Mouse (Mus musculus) embryonic facial prominence, embryonic 14.5 days (tissue): ENCODE data around the gene Swap70. TPM values are rescaled to one million over a fixed set of nuclear protein-coding genes. Genes with fewer than 3 reads are reported as not detected.
"Not testable (repeated sequence)": the region's sequence is repeated elsewhere in the genome, so short reads cannot be mapped to it uniquely, and the experiment has no call there.

Experiments
- ATAC-seq: fragments of 200-750 bp; cut with Nextera tagmentation; 2 replicates; pipeline ENCODE4 v1.8.0; 2017; ENCODE audit warnings: low read depth, moderate number of reproducible peaks, moderate TSS enrichment
- DNase-seq: peaks from one replicate; pipeline ENCODE4 v3.0.0-alpha.2; 2015; ENCODE audit warnings: low spot score
- H3K27ac ChIP-seq: fragments of 300-500 bp; sonication (generic); replicated peaks from 2 replicates; pipeline ENCODE4 v1.5.1; 2014; ENCODE audit warnings: low read depth, mild to moderate bottlenecking, low read length, moderate library complexity
- H3K27me3 ChIP-seq: fragments of 300-500 bp; sonication (generic); replicated peaks from 2 replicates; pipeline ENCODE4 v1.6.1; 2014; ENCODE audit warnings: low read length; ENCODE audit not compliant: control insufficient read depth, insufficient read depth
- H3K36me3 ChIP-seq: fragments of 300-500 bp; sonication (generic); 2 replicates; pipeline ENCODE4 v1.6.1; 2014; ENCODE audit warnings: low read length, mixed read lengths; ENCODE audit not compliant: control insufficient read depth, insufficient read depth
- H3K4me1 ChIP-seq: fragments of 300-500 bp; sonication (generic); 2 replicates; pipeline ENCODE4 v1.6.1; 2014; ENCODE audit warnings: antibody characterized with exemption, low read length; ENCODE audit not compliant: control insufficient read depth, insufficient read depth
- H3K4me2 ChIP-seq: fragments of 300-500 bp; sonication (generic); 2 replicates; pipeline ENCODE4 v1.6.1; 2014; ENCODE audit warnings: low read depth, mild to moderate bottlenecking, low read length, moderate library complexity, mixed read lengths
- H3K4me3 ChIP-seq: fragments of 300-500 bp; sonication (generic); 2 replicates; pipeline ENCODE4 v1.5.1; 2014; ENCODE audit warnings: low read depth, mild to moderate bottlenecking, low read length
- H3K9ac ChIP-seq: fragments of 300-500 bp; sonication (generic); 2 replicates; pipeline ENCODE4 v1.6.1; 2014; ENCODE audit warnings: low read depth, mild to moderate bottlenecking, low read length, moderate library complexity, mixed read lengths
- H3K9me3 ChIP-seq: fragments of 300-500 bp; sonication (generic); 2 replicates; pipeline ENCODE4 v1.6.1; 2016; ENCODE audit warnings: low read length; ENCODE audit not compliant: control insufficient read depth
- WGBS: fragments of 180-500 bp; shearing (Covaris S2); extraction: QIAGEN DNeasy Blood & Tissue Kit; methylation state at CpG from one replicate; pipeline ENCODE4 v1.1.7; 2014; 5-methylcytosine and 5-hydroxymethylcytosine counted together
- polyA plus RNA-seq: library from polyadenylated mRNA; unstranded; fragments of >200 nt; fragmentation: Nextera tagmentation; extraction: Ambion mirVana; gene quantifications from 2 replicates; pipeline ENCODE4 v1.2.1, GENCODE M21; 2014

Swap70 gene
- polyA plus RNA-seq, 1 experiment from 2014 or later, result 29.2 TPM

DNA sequence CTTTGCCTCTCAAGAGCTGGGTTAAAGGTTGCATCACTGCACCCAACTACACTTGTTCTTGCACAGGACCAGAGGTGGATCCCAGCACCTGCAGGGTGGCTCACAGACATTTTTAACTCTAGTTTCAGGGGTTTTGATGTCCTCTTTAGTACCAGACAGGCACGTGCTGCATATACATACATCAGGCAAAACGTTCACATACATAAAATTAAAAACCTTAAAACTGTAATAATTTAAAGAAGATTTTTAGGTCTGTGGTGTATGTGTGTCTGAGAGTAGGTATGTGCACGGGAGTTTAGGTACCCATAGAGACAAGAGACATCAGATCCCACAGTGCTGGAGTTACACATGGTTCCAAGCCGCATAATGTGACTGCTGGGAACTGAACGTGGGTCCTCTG is 5.0 kb downstream of the Swap70 start:
- no peak for ATAC-seq
- H3K27me3 ChIP-seq, result no peaks in the 10 kb centered on the region
- H3K27ac ChIP-seq, result no peak overlapping the region
- H3K4me3 ChIP-seq, result no peak overlapping the region
- no peak for DNase-seq
- H3K4me2 ChIP-seq, result no peak overlapping the region
- H3K9ac ChIP-seq, result no peak overlapping the region
- 95% methylated on average over 5 of the region's 5 CpGs for WGBS
- H3K36me3 ChIP-seq, result peaks cover 11% of the 10 kb centered on the region
- H3K9me3 ChIP-seq, result no peaks in the 10 kb centered on the region
- H3K4me1 ChIP-seq, result peaks cover 12% of the 10 kb centered on the region

DNA sequence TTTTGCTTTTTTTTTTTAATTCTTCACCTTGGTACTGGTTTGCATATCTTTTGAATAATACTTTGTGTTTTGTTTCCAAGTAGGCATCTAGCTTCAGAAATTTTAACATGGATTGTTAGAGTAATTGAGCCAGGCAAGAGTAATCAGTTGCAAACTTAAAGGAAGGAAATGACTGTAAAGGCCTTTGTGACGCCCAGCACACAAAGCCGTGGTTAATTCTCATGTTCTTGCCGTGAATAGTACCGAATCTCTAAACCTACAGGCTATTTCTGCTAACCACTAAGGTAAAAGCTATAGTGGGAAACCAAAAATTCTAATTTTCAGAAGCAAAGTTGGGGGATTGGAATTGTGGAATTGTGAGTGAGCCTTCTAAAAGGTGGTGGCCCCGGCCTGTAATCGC is 8.5 kb downstream of the Swap70 start:
- Histone ChIP-seq H3K36me3 (peaks cover 11% of the 10 kb centered on the region), H3K27me3 (no peaks in the 10 kb centered on the region), H3K9me3 (no peaks in the 10 kb centered on the region), H3K4me1 (no peaks in the 10 kb centered on the region), H3K27ac (no peak overlapping the region), H3K4me2 (no peak overlapping the region), H3K4me3 (no peak overlapping the region), H3K9ac (no peak overlapping the region)
- WGBS, result 65% methylated on average over 6 of the region's 6 CpGs
- ATAC-seq (no peak), DNase-seq (no peak)

DNA sequence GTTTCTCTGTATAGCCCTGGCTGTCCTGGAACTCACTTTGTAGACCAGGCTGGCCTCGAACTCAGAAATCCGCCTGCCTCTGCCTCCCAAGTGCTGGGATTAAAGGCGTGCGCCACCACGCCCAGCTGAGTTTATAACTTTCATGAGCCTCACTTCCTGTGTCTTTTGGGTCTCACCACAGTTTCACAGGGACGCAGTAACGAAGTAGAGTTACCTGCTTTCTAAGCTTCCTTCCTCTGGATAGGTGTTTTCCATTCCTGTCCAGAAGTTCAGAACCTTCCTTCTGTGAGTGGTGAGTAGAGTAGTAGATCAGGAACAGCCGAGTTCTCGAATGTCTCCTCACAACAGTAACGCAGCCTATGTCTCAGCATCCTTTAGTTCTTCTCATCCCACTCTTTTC is 9.6 kb downstream of the Swap70 start:
- H3K27ac ChIP-seq, H3K9ac ChIP-seq, H3K36me3 ChIP-seq, H3K27me3 ChIP-seq, H3K4me1 ChIP-seq, DNase-seq, H3K4me2 ChIP-seq, H3K4me3 ChIP-seq, ATAC-seq, H3K9me3 ChIP-seq: not testable (repeated sequence)
- WGBS, result 94% methylated on average over 10 of the region's 10 CpGs

DNA sequence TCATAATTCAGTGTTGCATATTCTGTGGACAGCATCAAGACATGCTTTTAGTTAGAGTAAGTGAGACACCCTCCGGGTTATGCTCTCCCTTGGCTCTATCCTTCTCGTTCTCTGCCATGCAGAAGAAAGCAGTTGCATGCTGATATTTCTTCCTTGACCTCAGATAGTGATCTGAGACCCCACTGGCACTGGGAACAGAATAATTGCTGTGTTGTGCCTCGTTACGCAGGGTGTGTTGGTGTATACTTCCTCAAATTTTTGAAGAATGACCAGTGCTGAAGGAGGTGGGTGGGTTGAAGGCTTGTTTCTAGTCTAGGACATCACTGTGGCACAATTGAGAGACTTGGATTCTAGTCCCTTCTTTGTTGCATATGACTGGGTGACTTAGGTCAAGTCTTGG is 14.6 kb downstream of the Swap70 start:
- Histone ChIP-seq H3K36me3 (no peaks in the 10 kb centered on the region), H3K9me3 (no peaks in the 10 kb centered on the region), H3K4me3 (no peak overlapping the region), H3K27me3 (no peaks in the 10 kb centered on the region), H3K9ac (no peak overlapping the region), H3K4me1 (peaks cover 19% of the 10 kb centered on the region; the same call in 1 of the 2 replicates), H3K27ac (no peak overlapping the region), H3K4me2 (no peak overlapping the region)
- DNase-seq (no peak), ATAC-seq (no peak)
- 74% methylated on average over 4 of the region's 4 CpGs for WGBS

DNA sequence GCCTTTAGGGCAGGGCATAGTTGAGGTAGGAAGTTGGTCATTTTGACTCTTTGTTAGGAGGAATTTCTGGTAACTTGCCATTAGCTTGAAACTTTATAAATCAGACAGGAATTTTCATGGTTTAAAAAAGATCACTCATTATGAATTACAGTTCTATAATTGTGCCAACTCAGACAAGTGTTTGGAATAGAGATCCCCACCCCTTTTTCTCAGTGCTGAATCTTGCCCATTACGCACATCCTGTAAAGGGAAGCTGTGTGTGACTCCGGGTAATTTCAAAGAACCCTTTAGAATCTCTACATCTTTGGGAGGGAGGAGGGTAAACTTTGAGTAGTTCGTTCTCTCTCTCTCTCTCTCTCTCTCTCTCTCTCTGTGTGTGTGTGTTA is 15.9 kb downstream of the Swap70 start:
- ATAC-seq (0 out of 2 replicates have a peak, but pooled peaks have one; percentile 15), DNase-seq (peak; percentile 47)
- Histone ChIP-seq H3K27me3 (no peaks in the 10 kb centered on the region), H3K4me3 (no peak overlapping the region), H3K27ac (peak overlapping the region; percentile 67; the same call in 1 of the 2 replicates), H3K9ac (no peak overlapping the region), H3K4me1 (peaks cover 19% of the 10 kb centered on the region; the same call in 1 of the 2 replicates), H3K4me2 (no peak overlapping the region), H3K36me3 (no peaks in the 10 kb centered on the region), H3K9me3 (no peaks in the 10 kb centered on the region)
- 33% methylated on average over 3 of the region's 3 CpGs for WGBS

DNA sequence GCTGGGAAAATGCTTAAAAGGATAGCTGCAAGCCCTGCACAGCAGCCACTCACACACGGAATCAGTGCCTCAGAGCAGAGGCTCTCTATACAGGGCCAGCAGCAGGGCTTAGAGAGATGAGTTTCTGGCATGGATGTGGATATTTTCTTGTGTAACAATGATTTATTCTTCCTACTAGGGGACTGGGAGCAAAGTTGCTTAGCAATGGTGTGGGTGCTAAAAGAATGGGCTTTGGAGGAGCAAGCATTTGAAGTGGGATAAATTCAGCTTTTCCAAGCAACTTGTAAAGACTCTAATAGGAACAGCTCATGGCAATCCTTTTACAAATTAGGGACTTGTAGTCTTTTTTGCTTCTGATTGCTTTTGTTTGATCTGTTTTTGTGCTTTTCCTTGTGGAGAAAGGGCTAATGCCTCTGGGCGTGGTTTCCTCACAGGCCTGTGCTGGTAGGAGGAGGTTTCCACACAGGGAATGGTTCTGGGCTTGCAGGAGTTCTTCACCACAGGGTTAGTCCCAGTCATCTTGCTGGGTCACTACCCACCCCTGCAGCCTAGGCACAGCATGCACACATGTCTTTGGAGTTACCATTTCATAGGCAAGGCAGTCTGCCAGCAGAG is 16.4 kb downstream of the Swap70 start:
- Histone ChIP-seq H3K4me1 (peaks cover 19% of the 10 kb centered on the region; the same call in 1 of the 2 replicates), H3K36me3 (no peaks in the 10 kb centered on the region), H3K27ac (peak overlapping the region; percentile 67; the same call in 1 of the 2 replicates), H3K4me2 (no peak overlapping the region), H3K4me3 (no peak overlapping the region), H3K27me3 (no peaks in the 10 kb centered on the region), H3K9me3 (no peaks in the 10 kb centered on the region), H3K9ac (no peak overlapping the region)
- ATAC-seq, result 0 out of 2 replicates have a peak, but pooled peaks have one; percentile 33
- DNase-seq, result no peak
- WGBS, result 42% methylated on average over 2 of the region's 2 CpGs

DNA sequence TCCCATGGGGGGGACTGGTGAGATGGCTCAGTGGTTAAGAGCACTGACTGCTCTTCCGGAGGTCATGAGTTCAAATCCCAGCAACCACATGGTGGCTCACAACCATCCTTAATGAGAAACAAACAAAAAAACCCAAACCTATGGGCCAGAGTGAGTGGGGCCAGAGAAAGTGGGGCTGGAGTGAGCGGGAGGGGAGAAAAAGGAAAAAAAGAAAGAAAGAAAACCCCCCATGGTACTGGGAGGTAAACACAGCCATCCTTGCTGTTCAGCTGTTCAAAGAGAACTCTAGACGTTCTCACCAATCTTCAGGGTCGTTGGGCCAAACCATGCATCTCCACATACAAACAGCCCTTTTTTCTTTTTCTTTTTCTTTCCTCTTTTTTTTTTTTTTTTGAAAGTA is 18.1 kb downstream of the Swap70 start:
- ATAC-seq (no peak), DNase-seq (no peak)
- no peak overlapping the region for H3K9ac ChIP-seq
- WGBS, result 81% methylated on average over 4 of the region's 4 CpGs
- peaks cover 19% of the 10 kb centered on the region; the same call in 1 of the 2 replicates for H3K4me1 ChIP-seq
- H3K4me3 ChIP-seq, result no peak overlapping the region
- H3K27ac ChIP-seq, result no peak overlapping the region
- no peaks in the 10 kb centered on the region for H3K9me3 ChIP-seq
- no peak overlapping the region for H3K4me2 ChIP-seq
- no peaks in the 10 kb centered on the region for H3K27me3 ChIP-seq
- H3K36me3 ChIP-seq, result 0 out of 2 replicates have a peak, but pooled peaks cover 7% of the 10 kb centered on the region

DNA sequence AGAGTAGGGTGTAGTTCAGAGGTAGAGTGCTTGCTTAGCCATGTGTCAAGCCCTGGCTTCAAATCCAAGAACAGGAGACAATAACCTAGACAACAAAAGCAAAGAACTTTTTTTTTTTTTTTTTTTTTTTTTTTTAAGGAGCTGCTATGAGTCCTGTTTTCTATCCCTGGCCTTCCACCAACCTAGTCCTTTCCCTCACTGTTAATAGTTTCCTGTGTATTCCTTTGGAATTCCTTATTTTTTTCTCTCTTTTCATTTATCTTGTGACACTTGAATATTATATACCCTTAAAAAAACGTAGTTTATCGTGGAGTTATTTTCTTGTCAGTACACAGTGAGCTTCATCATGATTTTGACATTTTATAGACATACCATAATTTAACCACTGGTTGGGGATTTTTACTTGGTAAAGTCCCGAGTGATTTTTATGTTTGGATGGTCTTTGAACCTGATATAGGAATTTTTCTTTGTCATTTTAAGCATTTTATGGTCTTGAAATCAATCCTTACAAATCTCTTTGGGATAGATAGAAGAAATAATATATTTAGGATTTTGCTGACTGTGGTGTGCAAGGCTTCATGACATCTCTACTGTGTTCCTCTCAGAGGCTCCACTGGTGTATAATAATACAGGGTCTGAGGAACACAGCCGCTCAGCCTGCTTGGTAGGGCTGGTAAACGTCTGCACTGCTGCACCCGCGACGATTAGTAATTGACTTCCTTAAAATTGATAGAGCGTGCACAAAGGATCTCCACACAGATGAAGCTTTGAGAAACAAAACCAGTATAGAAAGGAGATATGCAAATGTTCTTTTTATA is 20.2 kb downstream of the Swap70 start:
- WGBS, result 76% methylated on average over 9 of the region's 9 CpGs
- ATAC-seq, result no peak

More for the DNA sequence above, 20.2 kb downstream of the Swap70 start:
- Histone ChIP-seq H3K4me1 (peaks cover 19% of the 10 kb centered on the region; the same call in 1 of the 2 replicates), H3K9ac (no peak overlapping the region), H3K4me3 (no peak overlapping the region), H3K4me2 (no peak overlapping the region), H3K36me3 (0 out of 2 replicates have a peak, but pooled peaks cover 11% of the 10 kb centered on the region), H3K9me3 (no peaks in the 10 kb centered on the region), H3K27me3 (no peaks in the 10 kb centered on the region), H3K27ac (no peak overlapping the region)
- DNase-seq, result no peak
